Mouse (Mus musculus): Measurements from ENCODE around the gene Ankfn1. TPM values are rescaled to one million over a fixed set of nuclear protein-coding genes. Genes with fewer than 3 reads are reported as not detected.

Gene Ankfn1
- polyA plus RNA-seq (2012; rRNA removed) = 2.5 TPM in 2 replicates

DNA sequence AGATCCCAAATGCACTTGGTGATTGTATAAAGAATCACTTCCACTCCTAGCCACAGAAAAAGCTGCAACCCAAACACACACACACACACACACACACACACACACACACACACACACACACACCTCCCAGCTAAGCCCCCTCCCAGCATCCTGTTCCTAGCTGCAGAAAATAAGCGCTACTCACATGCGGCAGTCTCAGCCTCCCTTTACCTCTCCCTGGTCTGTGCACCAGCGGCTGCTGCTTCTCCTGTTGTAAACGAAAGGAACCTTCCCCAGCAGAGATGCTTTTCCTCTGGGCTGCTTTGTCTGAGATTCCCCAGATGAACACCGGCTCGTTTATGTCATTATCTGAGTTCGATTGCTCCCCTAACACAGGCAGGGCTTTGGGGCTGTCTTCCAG lies at the start of gene Ankfn1:
Ankfn1 (minus strand) TSS at position 223 of the 400 bp plus-strand sequence.
- no peak for TF ChIP-seq POLR2A (IDR thresholded peaks at IDR 0.05; ENCODE audit: borderline replicate concordance, extremely low read depth, low read depth, low read length)
- TF ChIP-seq CTCF (IDR thresholded peaks at IDR 0.05; ENCODE audit: insufficient read depth, low read length) = no peak
- no peak for DNase-seq

DNA sequence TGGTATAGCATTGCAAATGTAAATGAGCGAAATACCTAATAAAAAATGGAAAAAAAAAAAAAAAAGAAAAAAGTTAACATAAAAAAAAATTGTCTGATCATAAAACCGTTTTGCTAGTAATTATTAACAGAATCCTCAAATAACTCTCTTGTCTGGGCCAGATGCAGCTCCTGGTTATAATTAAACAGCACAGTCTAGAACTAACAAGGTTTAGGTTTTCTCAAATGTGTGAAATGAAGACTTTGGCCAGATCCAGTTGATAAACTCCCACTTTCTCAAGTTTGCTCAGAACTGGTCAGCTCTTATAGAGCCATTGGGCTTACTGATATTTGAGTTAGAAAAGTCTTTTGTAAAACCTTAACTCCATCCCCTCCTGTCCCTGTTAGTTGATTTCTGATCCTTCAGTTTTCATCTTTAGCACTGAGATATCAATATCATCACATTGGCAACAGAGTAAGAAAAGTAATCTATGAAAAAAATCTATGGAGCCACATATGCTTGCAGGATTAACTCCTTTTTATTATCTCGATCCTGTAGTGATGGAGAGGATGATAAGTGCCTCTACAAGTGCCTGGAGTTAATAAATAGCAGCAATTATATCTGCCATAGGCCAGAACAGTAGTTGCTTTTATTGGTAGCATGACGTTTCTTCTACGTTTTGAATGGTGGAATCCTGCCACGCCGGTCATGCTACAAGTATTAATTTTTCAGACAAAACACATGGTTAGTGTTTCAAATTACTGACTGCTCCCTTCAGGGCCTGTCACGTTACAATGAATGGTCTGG lies 46.4 kb upstream of the Ankfn1 start:
- 69% methylated on average over 8 of the region's 8 CpGs for WGBS
- DNase-seq = no peak
- Histone ChIP-seq H3K4me3 (replicated peaks; ENCODE audit: extremely low read depth, low read depth, low read length) (no peak overlapping the region), H3K4me1 (ENCODE audit: control insufficient read depth, insufficient read depth, low read length) (no peaks in the 10 kb centered on the region)
- no peak for TF ChIP-seq CTCF (IDR thresholded peaks at IDR 0.05; ENCODE audit: insufficient read depth, low read length)
- no peak for TF ChIP-seq POLR2A (IDR thresholded peaks at IDR 0.05; ENCODE audit: borderline replicate concordance, extremely low read depth, low read depth, low read length)

More for the DNA sequence above, at the start of gene Ankfn1:
- WGBS = 38% methylated on average over 7 of the region's 7 CpGs
- Histone ChIP-seq H3K4me1 (ENCODE audit: control insufficient read depth, insufficient read depth, low read length) (no peaks in the 10 kb centered on the region), H3K4me3 (replicated peaks; ENCODE audit: extremely low read depth, low read depth, low read length) (no peak within 1 kb of the TSS)

DNA sequence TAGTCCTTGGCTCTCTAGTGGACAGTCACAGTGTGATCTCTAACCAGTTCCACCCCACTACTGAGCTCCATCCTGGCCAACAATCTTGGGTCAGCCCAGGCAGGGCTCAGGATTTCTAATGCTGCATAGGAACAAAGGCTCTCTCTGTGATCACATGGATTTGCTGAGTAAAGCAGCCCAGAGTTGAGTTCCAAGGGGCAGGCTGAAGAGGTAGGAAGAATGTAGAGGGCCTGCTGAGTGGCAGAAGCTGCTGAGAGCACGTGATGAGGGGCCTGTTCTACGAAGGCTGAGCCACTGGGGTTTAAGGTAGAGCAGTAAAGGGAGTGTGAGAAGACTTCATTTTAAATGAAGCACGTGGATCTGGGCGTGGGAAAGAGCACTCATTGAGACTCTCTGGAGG lies 41.1 kb upstream of the Ankfn1 start:
- Histone ChIP-seq H3K4me1 (ENCODE audit: control insufficient read depth, insufficient read depth, low read length) (no peaks in the 10 kb centered on the region), H3K4me3 (replicated peaks; ENCODE audit: extremely low read depth, low read depth, low read length) (no peak overlapping the region)
- no peak for TF ChIP-seq CTCF (IDR thresholded peaks at IDR 0.05; ENCODE audit: insufficient read depth, low read length)
- no peak for TF ChIP-seq POLR2A (IDR thresholded peaks at IDR 0.05; ENCODE audit: borderline replicate concordance, extremely low read depth, low read depth, low read length)
- peak; percentile 53 for DNase-seq
- 40% methylated on average over 4 of the region's 4 CpGs for WGBS

DNA sequence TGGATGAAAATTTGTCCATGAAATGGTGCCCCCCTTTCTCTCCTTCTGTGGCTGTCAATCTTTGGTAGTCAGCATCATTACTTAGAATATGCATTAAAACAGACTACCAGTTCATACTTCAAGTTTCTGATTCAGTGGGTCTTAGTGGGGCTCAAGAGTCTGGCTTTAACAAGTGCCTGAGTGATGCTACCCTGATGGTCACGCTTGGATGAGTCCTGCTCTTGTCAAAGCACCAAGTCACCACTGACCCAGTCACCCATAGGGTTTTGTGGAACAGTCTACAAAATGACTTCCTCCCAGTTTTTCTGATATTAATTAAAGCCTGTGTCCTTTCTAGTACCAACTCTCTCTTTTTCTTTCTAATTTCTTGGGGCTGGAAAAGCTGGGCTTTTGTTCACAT lies 34.0 kb upstream of the Ankfn1 start:
- Histone ChIP-seq H3K4me1 (ENCODE audit: control insufficient read depth, insufficient read depth, low read length) (0 out of 2 replicates have a peak, but pooled peaks cover 2% of the 10 kb centered on the region), H3K4me3 (replicated peaks; ENCODE audit: extremely low read depth, low read depth, low read length) (no peak overlapping the region)
- 86% methylated on average over 1 of the region's 1 CpGs for WGBS
- DNase-seq = no peak
- TF ChIP-seq CTCF (IDR thresholded peaks at IDR 0.05; ENCODE audit: insufficient read depth, low read length) = no peak
- no peak for TF ChIP-seq POLR2A (IDR thresholded peaks at IDR 0.05; ENCODE audit: borderline replicate concordance, extremely low read depth, low read depth, low read length)

DNA sequence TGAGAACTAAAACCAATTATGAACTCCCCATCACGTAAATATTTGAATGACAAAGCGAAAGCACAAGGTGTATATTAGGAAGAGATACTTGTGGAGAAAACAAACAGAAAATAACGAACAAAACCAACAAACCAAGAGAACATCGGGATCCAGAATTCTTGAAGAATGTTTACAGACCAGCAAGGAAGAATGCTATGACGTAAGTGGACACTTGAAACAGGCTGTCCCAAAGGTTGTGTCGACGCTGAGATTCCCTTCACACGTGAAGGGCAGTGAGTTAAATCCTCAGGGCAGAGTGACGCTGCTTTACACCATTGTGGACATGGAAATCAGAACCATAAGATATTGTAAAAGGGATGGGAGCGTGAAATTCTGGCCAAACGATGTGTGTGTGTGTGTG lies 30.5 kb upstream of the Ankfn1 start:
- WGBS = 39% methylated on average over 11 of the region's 11 CpGs

DNA sequence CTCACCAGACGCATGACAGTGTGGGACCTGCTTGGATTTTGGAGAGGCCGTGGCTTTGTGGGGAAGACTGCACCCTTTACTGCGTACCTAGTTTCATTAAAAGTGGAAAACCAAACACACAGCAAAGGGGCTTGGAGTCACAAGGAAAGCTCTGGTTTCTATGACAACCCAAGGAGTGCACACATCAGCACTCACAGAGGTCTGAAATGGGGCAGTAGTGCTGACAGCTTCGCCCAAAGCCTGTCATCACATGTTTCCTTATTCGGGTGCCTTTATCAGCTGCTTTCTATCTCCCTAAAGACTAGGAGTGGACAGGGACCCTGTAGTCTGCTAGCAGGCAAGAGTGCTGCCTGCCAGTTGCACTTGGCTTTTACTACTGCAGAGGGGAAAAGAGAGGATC lies 27.4 kb upstream of the Ankfn1 start:
- DNase-seq = no peak
- Histone ChIP-seq H3K4me3 (replicated peaks; ENCODE audit: extremely low read depth, low read depth, low read length) (no peak overlapping the region), H3K4me1 (ENCODE audit: control insufficient read depth, insufficient read depth, low read length) (0 out of 2 replicates have a peak, but pooled peaks cover 2% of the 10 kb centered on the region)
- WGBS = 34% methylated on average over 5 of the region's 5 CpGs
- no peak for TF ChIP-seq CTCF (IDR thresholded peaks at IDR 0.05; ENCODE audit: insufficient read depth, low read length)
- TF ChIP-seq POLR2A (IDR thresholded peaks at IDR 0.05; ENCODE audit: borderline replicate concordance, extremely low read depth, low read depth, low read length) = no peak

More for the DNA sequence above, 30.5 kb upstream of the Ankfn1 start:
- no peak for DNase-seq
- Histone ChIP-seq H3K4me3 (replicated peaks; ENCODE audit: extremely low read depth, low read depth, low read length) (peak overlapping the region; percentile 16), H3K4me1 (ENCODE audit: control insufficient read depth, insufficient read depth, low read length) (0 out of 2 replicates have a peak, but pooled peaks cover 2% of the 10 kb centered on the region)
- no peak for TF ChIP-seq CTCF (IDR thresholded peaks at IDR 0.05; ENCODE audit: insufficient read depth, low read length)
- no peak for TF ChIP-seq POLR2A (IDR thresholded peaks at IDR 0.05; ENCODE audit: borderline replicate concordance, extremely low read depth, low read depth, low read length)

DNA sequence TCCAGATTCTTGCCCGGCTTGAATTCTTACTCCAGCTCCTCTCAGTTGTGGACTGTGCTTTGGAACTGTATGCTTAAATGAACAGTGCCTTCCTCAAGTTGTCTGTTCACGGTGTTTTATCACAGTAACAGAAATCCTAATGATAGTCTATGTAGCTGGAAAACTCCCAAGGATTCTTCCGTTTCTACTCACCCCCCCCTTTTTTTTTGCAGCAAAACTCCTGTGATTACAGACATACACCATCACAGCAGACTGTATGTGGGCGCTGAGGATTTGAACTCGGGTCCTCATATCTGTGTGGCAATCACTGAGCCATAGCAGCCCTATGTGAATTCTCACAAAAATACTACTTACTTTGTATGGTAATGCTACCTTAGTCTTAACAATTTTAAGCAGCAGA lies 26.5 kb upstream of the Ankfn1 start:
- Histone ChIP-seq H3K4me3 (replicated peaks; ENCODE audit: extremely low read depth, low read depth, low read length) (no peak overlapping the region), H3K4me1 (ENCODE audit: control insufficient read depth, insufficient read depth, low read length) (0 out of 2 replicates have a peak, but pooled peaks cover 2% of the 10 kb centered on the region)
- no peak for TF ChIP-seq CTCF (IDR thresholded peaks at IDR 0.05; ENCODE audit: insufficient read depth, low read length)
- no peak for TF ChIP-seq POLR2A (IDR thresholded peaks at IDR 0.05; ENCODE audit: borderline replicate concordance, extremely low read depth, low read depth, low read length)
- DNase-seq = no peak
- 67% methylated on average over 5 of the region's 5 CpGs for WGBS

DNA sequence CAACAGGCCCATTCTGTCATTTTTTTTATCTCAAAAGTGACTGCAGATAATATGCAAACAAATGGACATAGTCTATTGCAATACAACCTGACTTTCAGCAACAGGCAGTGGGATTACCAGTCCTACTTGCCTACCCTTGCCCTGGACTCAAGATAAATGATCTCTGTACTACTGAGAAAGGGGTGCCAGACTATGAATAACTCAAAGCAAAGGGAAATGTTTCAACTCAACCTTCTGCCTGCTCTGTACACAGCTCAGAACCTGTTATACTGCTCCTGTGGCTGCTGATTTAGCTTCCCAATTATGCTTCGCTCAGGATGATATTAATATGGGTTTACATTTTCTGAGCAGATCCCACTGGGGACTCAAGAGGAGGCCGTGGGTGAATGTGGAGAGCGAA lies 15.3 kb upstream of the Ankfn1 start:
- WGBS = 77% methylated on average over 3 of the region's 3 CpGs
- H3K4me3 ChIP-seq (replicated peaks; ENCODE audit: extremely low read depth, low read depth, low read length) = no peak overlapping the region
- no peaks in the 10 kb centered on the region for H3K4me1 ChIP-seq (ENCODE audit: control insufficient read depth, insufficient read depth, low read length)
- TF ChIP-seq CTCF (IDR thresholded peaks at IDR 0.05; ENCODE audit: insufficient read depth, low read length) (no peak), POLR2A (IDR thresholded peaks at IDR 0.05; ENCODE audit: borderline replicate concordance, extremely low read depth, low read depth, low read length) (no peak)
- no peak for DNase-seq

DNA sequence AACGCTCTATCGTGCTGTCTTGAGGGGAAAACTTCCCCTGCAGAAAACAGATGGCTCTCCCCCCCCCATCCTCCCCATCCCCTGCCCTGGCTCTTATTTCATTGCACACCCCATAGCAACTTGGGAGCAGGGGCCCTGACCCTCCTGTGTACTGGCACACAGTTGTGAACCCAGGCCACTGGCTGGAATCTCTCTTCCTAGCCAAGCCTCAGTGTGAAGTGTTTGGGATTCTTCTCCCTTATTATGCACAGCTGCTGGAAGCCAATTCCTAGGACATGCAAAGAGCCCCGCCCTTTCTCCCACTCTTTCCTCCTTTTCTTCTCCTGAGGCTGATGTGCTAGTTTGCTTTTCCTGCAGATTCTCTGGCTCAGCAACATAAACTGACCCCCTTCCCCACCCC lies 1.4 kb downstream of the Ankfn1 start:
- Histone ChIP-seq H3K4me1 (ENCODE audit: control insufficient read depth, insufficient read depth, low read length) (no peaks in the 10 kb centered on the region), H3K4me3 (replicated peaks; ENCODE audit: extremely low read depth, low read depth, low read length) (no peak overlapping the region)
- DNase-seq = no peak
- WGBS = 66% methylated on average over 3 of the region's 3 CpGs
- TF ChIP-seq POLR2A (IDR thresholded peaks at IDR 0.05; ENCODE audit: borderline replicate concordance, extremely low read depth, low read depth, low read length) = no peak
- TF ChIP-seq CTCF (IDR thresholded peaks at IDR 0.05; ENCODE audit: insufficient read depth, low read length) = no peak

DNA sequence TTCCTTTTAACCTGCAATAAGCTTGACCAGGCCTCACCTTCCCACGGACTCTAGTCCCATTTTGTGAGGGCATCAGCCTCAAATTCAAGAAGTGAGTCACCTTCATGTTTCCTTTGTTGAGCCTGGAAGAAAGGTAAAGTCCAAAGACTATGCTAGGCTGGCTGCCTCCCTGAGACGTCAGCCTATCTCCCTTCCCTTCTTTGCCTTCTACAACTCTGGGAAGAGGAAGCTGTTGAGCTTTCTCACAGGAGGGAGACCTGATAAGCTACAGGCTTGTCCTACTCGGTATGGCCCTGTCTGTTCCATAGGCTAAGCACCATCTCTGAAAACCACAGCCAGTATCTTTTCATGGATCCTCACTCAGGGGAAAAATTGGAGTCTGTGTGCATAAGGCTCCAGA lies 2.5 kb downstream of the Ankfn1 start:
- DNase-seq = no peak
- TF ChIP-seq CTCF (IDR thresholded peaks at IDR 0.05; ENCODE audit: insufficient read depth, low read length) (no peak), POLR2A (IDR thresholded peaks at IDR 0.05; ENCODE audit: borderline replicate concordance, extremely low read depth, low read depth, low read length) (no peak)
- H3K4me1 ChIP-seq (ENCODE audit: control insufficient read depth, insufficient read depth, low read length) = no peaks in the 10 kb centered on the region
- WGBS = 74% methylated on average over 3 of the region's 3 CpGs
- H3K4me3 ChIP-seq (replicated peaks; ENCODE audit: extremely low read depth, low read depth, low read length) = no peak overlapping the region
